Mouse (Mus musculus) thymus, postnatal 36 days (tissue): ENCODE data around the gene Nmrk2.
"Not testable (repeated sequence)": the region's sequence is repeated elsewhere in the genome, so short reads cannot be mapped to it uniquely, and the experiment has no call there.

Experiments
- DNase-seq, 2 experiments: peaks; one replicate each; pipeline ENCODE4 v3.0.0; 2022; ENCODE audit warnings: mixed read lengths in 2 of 2

The Nmrk2 gene

GRCm38 (mm10) chr10:81201807-81202758, at the start of gene Nmrk2:
Nmrk2 (minus strand) TSS chr10:81202051.
- no peak for DNase-seq

- DNase-seq: peak in 1 of 2 experiments; percentile 19
Measured at GRCm38 (mm10) chr10:81249442-81249841, 47.6 kb upstream of the Nmrk2 start.

- peak in 1 of 2 experiments; percentile 42 for DNase-seq
Measured at GRCm38 (mm10) chr10:81247804-81248203, 46.0 kb upstream of the Nmrk2 start.

- DNase-seq: peak in 1 of 2 experiments; percentile 7
Measured at GRCm38 (mm10) chr10:81245166-81245565, 43.3 kb upstream of the Nmrk2 start.

- DNase-seq: peak; percentile 81 to 83
Measured at GRCm38 (mm10) chr10:81244595-81244994, 42.7 kb upstream of the Nmrk2 start.

- no peak for DNase-seq
Measured at GRCm38 (mm10) chr10:81244146-81244545, 42.3 kb upstream of the Nmrk2 start.

- DNase-seq: peak in 1 of 2 experiments; percentile 56
Measured at GRCm38 (mm10) chr10:81242021-81242420, 40.2 kb upstream of the Nmrk2 start.

GRCm38 (mm10) chr10:81240876-81241275, 39.0 kb upstream of the Nmrk2 start:
- peak; percentile 67 to 74 for DNase-seq

- DNase-seq: no peak
Measured at GRCm38 (mm10) chr10:81238618-81239017, 36.8 kb upstream of the Nmrk2 start.

GRCm38 (mm10) chr10:81236471-81237268, 34.8 kb upstream of the Nmrk2 start:
- DNase-seq: no peak

GRCm38 (mm10) chr10:81234206-81234605, 32.4 kb upstream of the Nmrk2 start:
- DNase-seq: no peak

GRCm38 (mm10) chr10:81233226-81233585, 31.4 kb upstream of the Nmrk2 start:
- no peak for DNase-seq

- peak; percentile 90 to 92 for DNase-seq
Measured at GRCm38 (mm10) chr10:81232580-81233225, 30.9 kb upstream of the Nmrk2 start, which contains the start of gene Zfr2. Zfr2 (plus strand) TSS chr10:81233155.

GRCm38 (mm10) chr10:81231436-81231835, 29.6 kb upstream of the Nmrk2 start:
- no peak for DNase-seq

- DNase-seq: peak in 1 of 2 experiments; percentile 55
Measured at GRCm38 (mm10) chr10:81230438-81231332, 28.8 kb upstream of the Nmrk2 start, which contains the start of gene Atcay. Atcay (minus strand) TSS chr10:81230833.

- DNase-seq: peak in 1 of 2 experiments; percentile 42
Measured at GRCm38 (mm10) chr10:81229735-81230437, 28.0 kb upstream of the Nmrk2 start.

GRCm38 (mm10) chr10:81223731-81224130, 21.9 kb upstream of the Nmrk2 start:
- DNase-seq: not testable (repeated sequence)

GRCm38 (mm10) chr10:81221402-81222015, 19.7 kb upstream of the Nmrk2 start:
- no peak for DNase-seq

GRCm38 (mm10) chr10:81217964-81218363, 16.1 kb upstream of the Nmrk2 start:
- peak; percentile 72 to 76 for DNase-seq

GRCm38 (mm10) chr10:81217267-81217666, 15.4 kb upstream of the Nmrk2 start:
- peak in 1 of 2 experiments; percentile 34 for DNase-seq
